Mouse (Mus musculus) intestine, postnatal 0 days (tissue): ENCODE results near the gene Fxyd3. TPM values are rescaled to one million over a fixed set of nuclear protein-coding genes. Genes with fewer than 3 reads are reported as not detected.

Source experiments
- ATAC-seq: fragments of 200-750 bp; cut with Nextera tagmentation; 2 replicates; pipeline ENCODE4 v1.8.0; 2017; ENCODE audit warnings: mild to moderate bottlenecking, moderate TSS enrichment, moderate library complexity
- H3K27ac ChIP-seq: fragments of 300-500 bp; sonication (generic); 2 replicates; pipeline ENCODE4 v1.5.1; 2014; ENCODE audit warnings: mild to moderate bottlenecking, low read depth, low read length, moderate library complexity
- H3K27me3 ChIP-seq: fragments of 300-500 bp; sonication (generic); replicated peaks from 2 replicates; pipeline ENCODE4 v1.6.1; 2014; ENCODE audit warnings: low read length, mixed read lengths; ENCODE audit not compliant: control insufficient read depth, insufficient read depth
- H3K36me3 ChIP-seq: fragments of 300-500 bp; sonication (generic); 2 replicates; pipeline ENCODE4 v1.6.1; 2014; ENCODE audit warnings: mild to moderate bottlenecking, moderate library complexity; ENCODE audit not compliant: control insufficient read depth, insufficient read depth
- H3K4me1 ChIP-seq: fragments of 300-500 bp; sonication (generic); replicated peaks from 2 replicates; pipeline ENCODE4 v1.6.1; 2014; ENCODE audit warnings: antibody characterized with exemption, low read length, mixed read lengths; ENCODE audit not compliant: control insufficient read depth, insufficient read depth
- H3K4me2 ChIP-seq: fragments of 300-500 bp; sonication (generic); replicated peaks from 2 replicates; pipeline ENCODE4 v1.6.1; 2014; ENCODE audit warnings: low read depth, mild to moderate bottlenecking, moderate library complexity
- H3K4me3 ChIP-seq: fragments of 300-500 bp; sonication (generic); 2 replicates; pipeline ENCODE4 v1.5.1; 2014; ENCODE audit warnings: low read depth, low read length
- H3K9ac ChIP-seq: fragments of 300-500 bp; sonication (generic); 2 replicates; pipeline ENCODE4 v1.6.1; 2014; ENCODE audit warnings: mild to moderate bottlenecking, low read depth, low read length
- H3K9me3 ChIP-seq: fragments of 300-500 bp; sonication (generic); 2 replicates; pipeline ENCODE4 v1.6.1; 2016; ENCODE audit warnings: mixed run types; ENCODE audit not compliant: control insufficient read depth
- CTCF ChIP-seq: sonication (generic); IDR thresholded peaks from 2 replicates; pipeline ENCODE4 v1.5.1; 2016; ENCODE audit warnings: low read depth, mild to moderate bottlenecking, control low read depth, antibody characterized with exemption, moderate library complexity
- WGBS: fragments of 180-500 bp; shearing (Covaris S2); extraction: QIAGEN DNeasy Blood & Tissue Kit; methylation state at CpG from one replicate; pipeline ENCODE4 v1.1.7; 2014; 5-methylcytosine and 5-hydroxymethylcytosine counted together
- polyA plus RNA-seq: library from polyadenylated mRNA; unstranded; fragments of >200 nt; fragmentation: Nextera tagmentation; extraction: Ambion mirVana; gene quantifications from 2 replicates; pipeline ENCODE4 v1.2.1, GENCODE M21; 2015

Fxyd3 gene
- polyA plus RNA-seq, 1 experiment from 2014 or later: 48.0 TPM

DNA sequence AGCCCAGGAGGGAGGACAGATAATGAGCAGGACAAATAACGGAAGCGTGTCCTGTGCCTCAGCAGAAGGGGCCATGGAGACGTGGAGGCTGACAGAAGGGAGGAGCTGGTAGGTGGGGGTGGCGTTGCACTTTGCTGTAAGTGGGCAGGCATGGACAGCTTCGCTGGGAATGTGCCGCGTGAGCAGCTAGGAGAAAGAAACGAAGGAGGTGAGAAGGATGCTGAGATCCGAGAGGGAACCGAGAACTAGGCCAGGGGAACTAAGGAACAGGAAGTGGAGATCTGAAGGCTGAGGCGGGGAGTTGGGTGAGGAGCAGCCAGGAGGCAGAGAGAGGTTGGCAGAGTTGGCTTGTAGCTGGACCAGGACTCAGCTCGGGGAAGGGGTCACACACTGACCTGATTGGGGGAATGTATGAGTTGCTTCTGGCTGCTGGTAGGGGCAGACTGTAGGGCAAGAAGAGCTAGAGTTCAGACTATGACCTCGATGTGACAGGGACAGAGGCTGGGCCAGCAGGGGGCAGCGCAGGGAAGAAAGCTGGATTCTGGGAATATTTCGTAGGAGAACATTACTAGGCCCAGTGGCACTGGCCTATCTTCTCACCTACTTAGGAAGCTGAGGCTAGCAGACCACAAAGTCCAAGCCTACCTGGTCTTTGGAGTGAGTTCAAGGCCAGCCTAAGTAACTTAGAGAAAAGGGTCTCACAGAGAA lies 28.7 kb upstream of the Fxyd3 start:
- Histone ChIP-seq H3K36me3 (no peaks in the 10 kb centered on the region), H3K9me3 (no peaks in the 10 kb centered on the region), H3K4me3 (no peak overlapping the region), H3K9ac (no peak overlapping the region), H3K4me2 (no peak overlapping the region), H3K27ac (no peak overlapping the region), H3K4me1 (no peaks in the 10 kb centered on the region), H3K27me3 (no peaks in the 10 kb centered on the region)
- TF ChIP-seq CTCF: peak; percentile 78
- WGBS: 62% methylated on average over 15 of the region's 15 CpGs
- no peak for ATAC-seq

DNA sequence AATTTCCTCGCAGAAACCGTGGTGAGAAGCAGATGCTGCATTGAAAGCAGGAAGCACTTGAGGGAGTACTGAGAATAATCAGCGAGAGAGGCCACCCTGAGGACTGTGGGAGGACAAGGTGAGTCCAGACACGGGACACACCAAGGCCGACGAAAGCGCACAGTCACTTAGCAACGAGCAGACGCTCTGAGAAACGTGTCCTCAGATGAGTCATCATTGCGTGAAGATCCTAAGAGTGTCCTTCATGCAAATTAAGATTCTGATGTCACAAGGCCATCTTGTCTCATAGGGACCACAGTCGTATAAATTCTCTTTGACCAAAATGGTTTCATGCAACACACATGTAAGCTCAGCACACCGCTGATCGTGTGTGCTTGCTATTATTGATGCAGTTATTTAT lies 24.3 kb upstream of the Fxyd3 start:
- H3K4me1 ChIP-seq: no peaks in the 10 kb centered on the region
- no peak for ATAC-seq
- H3K27ac ChIP-seq: no peak overlapping the region
- no peak for TF ChIP-seq CTCF
- H3K9ac ChIP-seq: no peak overlapping the region
- no peak overlapping the region for H3K4me2 ChIP-seq
- no peak overlapping the region for H3K4me3 ChIP-seq
- no peaks in the 10 kb centered on the region for H3K36me3 ChIP-seq
- no peaks in the 10 kb centered on the region for H3K27me3 ChIP-seq
- WGBS: 66% methylated on average over 14 of the region's 14 CpGs
- no peaks in the 10 kb centered on the region for H3K9me3 ChIP-seq

DNA sequence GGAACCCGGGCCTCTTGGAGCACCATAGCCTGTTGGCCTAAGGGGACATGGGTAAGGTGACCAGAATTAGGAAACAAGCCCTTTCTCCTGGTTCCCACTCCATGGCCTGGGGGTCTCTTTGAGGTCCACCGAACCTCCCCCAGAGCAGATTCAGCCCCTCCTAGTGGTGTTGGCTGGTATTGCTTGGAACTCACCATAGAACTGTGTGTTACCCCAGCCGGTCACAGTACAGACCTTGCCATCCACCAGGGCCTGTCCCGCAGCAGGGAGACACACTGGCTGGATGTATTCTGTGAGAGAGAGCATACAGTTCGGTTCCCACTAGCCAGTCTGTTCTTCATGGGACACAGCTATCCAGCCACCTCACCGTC lies 23.1 kb upstream of the Fxyd3 start:
- Histone ChIP-seq H3K27ac (no peak overlapping the region), H3K9me3 (no peaks in the 10 kb centered on the region), H3K27me3 (no peaks in the 10 kb centered on the region), H3K36me3 (no peaks in the 10 kb centered on the region), H3K4me3 (no peak overlapping the region), H3K4me2 (no peak overlapping the region), H3K4me1 (no peaks in the 10 kb centered on the region), H3K9ac (no peak overlapping the region)
- 84% methylated on average over 6 of the region's 6 CpGs for WGBS
- ATAC-seq: no peak
- peak; percentile 27; the same call in 1 of the 2 replicates for TF ChIP-seq CTCF

DNA sequence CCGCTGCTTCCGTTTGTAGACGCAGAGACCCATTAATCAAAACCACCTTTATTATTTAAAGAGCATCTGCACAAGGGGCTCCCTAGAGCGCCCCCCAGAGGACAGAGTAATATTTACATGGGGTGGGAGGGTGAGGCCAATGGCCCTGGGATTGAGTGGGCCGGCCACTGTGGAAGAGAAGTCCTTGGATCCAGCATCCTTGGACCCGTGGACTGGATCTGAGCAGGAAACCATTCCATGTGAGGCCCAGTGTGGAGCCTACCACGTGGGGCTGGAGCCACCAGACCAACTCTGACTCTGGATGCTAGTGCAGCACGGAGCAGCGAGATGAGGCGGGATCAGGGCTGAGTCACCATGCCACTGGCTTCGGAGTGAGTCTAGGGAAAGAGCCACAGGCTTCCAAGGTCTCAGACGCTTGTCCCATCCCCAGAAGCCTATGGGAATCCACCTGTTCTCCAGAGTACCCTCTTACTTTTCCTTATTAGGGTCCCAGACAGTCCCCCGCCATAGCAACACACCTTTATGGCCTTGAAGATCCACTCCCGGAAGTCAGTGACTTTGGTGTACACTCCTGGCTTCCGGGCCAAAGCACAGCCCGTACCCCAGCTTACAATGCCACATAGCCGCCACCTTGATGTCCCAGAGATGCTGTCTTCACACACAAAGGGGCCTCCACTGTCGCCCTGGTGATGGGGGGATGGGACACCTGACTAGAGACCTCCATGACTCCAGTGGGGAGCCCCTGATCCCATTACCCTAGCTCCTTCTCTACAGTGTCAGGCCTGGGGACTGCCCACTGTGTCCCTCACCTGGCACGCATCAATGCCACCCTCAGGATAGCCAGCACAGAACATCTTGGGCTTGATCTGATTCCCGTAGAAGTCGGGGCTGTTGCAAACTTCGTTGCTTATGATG lies 22.4 kb upstream of the Fxyd3 start:
- ATAC-seq: no peak
- H3K4me1 ChIP-seq: no peaks in the 10 kb centered on the region
- H3K27me3 ChIP-seq: no peaks in the 10 kb centered on the region
- H3K9ac ChIP-seq: no peak overlapping the region
- peak; percentile 39 for TF ChIP-seq CTCF
- no peaks in the 10 kb centered on the region for H3K9me3 ChIP-seq
- H3K36me3 ChIP-seq: no peaks in the 10 kb centered on the region
- H3K4me2 ChIP-seq: no peak overlapping the region
- H3K4me3 ChIP-seq: no peak overlapping the region
- WGBS: 75% methylated on average over 22 of the region's 22 CpGs
- no peak overlapping the region for H3K27ac ChIP-seq

DNA sequence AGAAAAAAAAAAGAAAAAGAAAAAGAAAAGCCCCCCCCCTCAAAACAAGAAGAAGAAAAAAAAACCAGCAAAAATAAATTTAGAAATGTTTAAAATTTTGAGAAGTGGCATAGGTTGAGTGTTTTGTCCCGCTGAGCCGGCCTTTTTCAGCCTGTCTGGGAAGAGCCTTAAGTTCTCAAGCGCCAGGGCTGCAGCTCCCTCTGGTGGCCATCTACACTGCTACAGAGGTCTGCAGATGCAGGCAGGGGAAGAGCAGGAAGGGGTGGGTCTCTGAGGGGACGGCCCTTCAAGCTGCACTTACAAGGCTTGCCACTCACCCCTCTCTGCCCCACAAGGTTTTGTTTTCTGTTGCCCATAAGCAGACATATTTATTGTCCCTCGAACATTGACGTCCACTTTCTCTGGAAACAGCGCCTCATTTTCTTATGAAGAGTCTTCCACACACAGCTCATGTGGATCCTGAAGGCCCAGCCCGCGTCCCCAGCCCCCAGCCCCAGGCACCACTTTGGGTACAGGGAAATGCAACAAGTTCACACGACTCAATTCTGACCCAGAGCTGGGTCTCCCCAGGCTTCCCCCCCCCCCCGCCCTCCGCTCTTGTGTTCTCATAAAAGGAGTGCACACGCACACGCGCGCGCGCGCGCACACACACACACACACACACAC lies 21.2 kb upstream of the Fxyd3 start:
- no peaks in the 10 kb centered on the region for H3K27me3 ChIP-seq
- peak; percentile 71 for ATAC-seq
- no peaks in the 10 kb centered on the region for H3K36me3 ChIP-seq
- H3K4me1 ChIP-seq: no peaks in the 10 kb centered on the region
- no peak overlapping the region for H3K4me3 ChIP-seq
- H3K27ac ChIP-seq: no peak overlapping the region
- H3K9ac ChIP-seq: no peak overlapping the region
- H3K9me3 ChIP-seq: no peaks in the 10 kb centered on the region
- 44% methylated on average over 20 of the region's 20 CpGs for WGBS
- peak overlapping the region; percentile 50 for H3K4me2 ChIP-seq
- TF ChIP-seq CTCF: peak; percentile 96

DNA sequence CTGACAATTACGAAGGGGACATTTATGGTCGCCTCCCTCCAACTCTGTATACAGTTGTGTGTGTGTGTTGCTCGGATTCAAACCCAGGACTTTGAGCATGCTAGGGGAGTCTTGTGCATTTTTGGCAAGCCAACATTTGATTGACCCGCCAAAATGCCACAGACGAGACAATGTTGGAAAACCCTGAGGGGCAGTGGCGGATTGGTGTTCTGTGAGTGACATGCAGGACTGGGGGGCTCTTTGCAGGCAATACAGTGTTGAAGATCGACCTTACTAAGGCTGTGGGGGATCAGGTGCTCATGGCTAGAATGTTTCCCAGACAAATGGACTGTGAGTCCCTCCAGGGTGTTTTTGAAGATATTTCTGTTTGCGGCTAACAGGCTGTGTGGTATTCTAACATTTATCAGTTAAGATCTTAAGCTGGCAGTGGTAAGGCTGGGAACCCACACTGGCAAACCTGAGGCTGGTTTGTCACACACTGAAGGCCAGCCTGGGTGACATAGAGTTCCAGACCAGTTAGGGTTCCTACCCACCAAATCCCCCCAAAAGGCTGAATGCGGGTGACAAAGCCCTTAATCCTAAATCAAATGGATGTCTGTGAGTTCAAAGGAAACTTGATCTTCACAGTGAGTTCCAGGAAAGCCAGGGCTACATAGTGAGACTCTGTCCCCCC lies 20.5 kb upstream of the Fxyd3 start:
- Histone ChIP-seq H3K9me3 (no peaks in the 10 kb centered on the region), H3K9ac (no peak overlapping the region), H3K4me2 (no peak overlapping the region), H3K36me3 (no peaks in the 10 kb centered on the region), H3K27ac (no peak overlapping the region), H3K4me3 (no peak overlapping the region), H3K27me3 (no peaks in the 10 kb centered on the region), H3K4me1 (no peaks in the 10 kb centered on the region)
- WGBS: 77% methylated on average over 9 of the region's 9 CpGs
- ATAC-seq: no peak
- no peak for TF ChIP-seq CTCF
